Mouse (Mus musculus) heart, adult 2 months (tissue): Measurements from ENCODE around the gene Nfkbil1.
A peak's percentile ranks its signal among the peaks of the same experiment; 100 is the strongest.

Experiments
- CTCF ChIP-seq: fragments of 200-600 bp; IDR thresholded peaks from 2 replicates; pipeline ENCODE4 v1.8.1; 2022; ENCODE audit warnings: antibody characterized with exemption, mild to moderate bottlenecking, moderate library complexity
- POLR2A ChIP-seq: fragments of 200-500 bp; IDR thresholded peaks from 2 replicates; pipeline ENCODE4 v1.6.1; 2011; ENCODE audit warnings: mild to moderate bottlenecking, low read depth, low read length, control low read depth; ENCODE audit not compliant: insufficient read depth

- TF ChIP-seq CTCF (peak; percentile 29), POLR2A (no peak; the same call in 1 of the 2 replicates)
Measured at GRCm38 (mm10) chr17:35242015-35242941, 6.7 kb upstream of the Nfkbil1 start.
